Mouse (Mus musculus) gastrocnemius, postnatal 14 days (tissue): ENCODE results near the gene Cobl. TPM values are rescaled to one million over a fixed set of nuclear protein-coding genes. Genes with fewer than 3 reads are reported as not detected.

ENCODE experiments used
- DNase-seq: peaks from one replicate; pipeline ENCODE4 v3.0.0; 2021; ENCODE audit warnings: mixed read lengths
- intact Hi-C: fragments of 180-260 bp; cut with DNase I; formaldehyde crosslinking; loops from one replicate; pipeline ENCODE4 v1.15.1; 2025; ENCODE audit warnings: low total_unique reads
- total RNA-seq, 2 experiments: library from RNA; stranded (reverse); gene quantifications; 2 replicates each; pipeline ENCODE4 v1.2.3; 2021

Gene Cobl
- total RNA-seq, 2 experiments from 2014 or later: 78.0 to 92.4 TPM

GRCm38 (mm10) chr11:12236341-12236740 is 228.4 kb downstream of the Cobl start:
- DNase-seq: no peak
- intact Hi-C loops: no loop called here

- intact Hi-C loops: no loop called here
- no peak for DNase-seq
Observed at GRCm38 (mm10) chr11:12234876-12235275, 229.9 kb downstream of the Cobl start.

- DNase-seq: no peak
- intact Hi-C loops: no loop called here
Observed at GRCm38 (mm10) chr11:12234126-12234525, 230.6 kb downstream of the Cobl start.

GRCm38 (mm10) chr11:12232743-12233125 is 232.0 kb downstream of the Cobl start:
- DNase-seq: no peak
- intact Hi-C loops: no loop called here

DNA sequence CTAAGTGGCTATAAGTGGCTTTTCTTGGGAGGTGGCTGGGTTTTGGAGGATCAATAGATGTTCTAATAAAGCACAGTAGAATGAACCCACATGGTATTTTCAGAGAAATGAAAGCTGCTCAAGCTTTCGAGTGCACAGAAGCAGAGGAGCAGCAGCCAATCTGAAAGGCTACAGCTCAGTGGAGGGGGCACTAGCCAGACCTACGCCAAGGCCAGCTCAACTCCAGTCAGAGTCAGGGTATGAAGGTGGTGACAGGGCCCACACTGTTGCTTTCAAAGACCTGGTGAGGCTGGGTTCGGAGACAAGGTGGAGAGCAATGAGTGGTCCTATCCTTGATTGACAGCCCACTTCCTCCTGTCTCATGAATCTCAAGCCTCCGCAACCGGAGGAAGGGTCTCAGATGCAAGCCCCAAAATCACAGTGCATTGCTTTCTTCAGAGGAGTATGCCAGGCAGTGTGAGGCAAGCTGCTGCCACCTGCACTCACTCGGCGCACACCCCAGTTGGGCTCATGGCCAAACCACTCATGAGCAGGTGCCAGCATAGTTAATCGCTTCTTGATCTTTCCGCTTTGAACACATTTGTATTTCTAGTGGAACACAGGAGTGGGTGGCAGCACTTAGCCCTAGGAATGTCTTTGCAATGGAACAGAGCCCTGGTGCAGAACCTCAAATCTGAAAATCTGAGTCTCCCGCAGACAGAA is 232.6 kb downstream of the Cobl start:
- DNase-seq: peak; percentile 14
- intact Hi-C loops: no loop called here

- intact Hi-C loops: no loop called here
- DNase-seq: peak; percentile 9
Observed at GRCm38 (mm10) chr11:12231481-12232035, 233.2 kb downstream of the Cobl start.

GRCm38 (mm10) chr11:12229411-12229810 is 235.3 kb downstream of the Cobl start:
- DNase-seq: no peak
- intact Hi-C loops: no loop called here

DNA sequence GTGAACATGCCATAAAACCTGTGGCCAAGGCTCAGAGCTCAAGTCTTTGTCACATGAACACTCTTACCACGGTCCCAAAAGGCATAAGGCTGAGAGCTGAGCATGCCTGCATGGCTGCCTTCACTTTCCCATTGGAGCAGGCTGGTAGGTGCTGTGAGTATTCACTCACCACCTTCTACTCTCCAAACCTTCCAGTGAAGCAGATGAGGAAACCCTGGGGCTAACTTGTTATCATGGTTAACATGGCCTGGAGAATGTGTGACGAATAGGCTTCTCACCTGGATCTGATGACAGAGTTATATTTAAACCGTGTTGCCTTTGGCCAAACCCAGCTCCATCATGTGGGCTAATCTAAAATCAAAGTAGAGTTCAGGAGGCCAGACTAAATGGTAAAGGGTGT is 237.4 kb downstream of the Cobl start:
- intact Hi-C loops: no loop called here
- DNase-seq: no peak

- intact Hi-C loops: no loop called here
- DNase-seq: no peak
Observed at GRCm38 (mm10) chr11:12219594-12220530, 244.9 kb downstream of the Cobl start.

GRCm38 (mm10) chr11:12216897-12217296 is 247.9 kb downstream of the Cobl start:
- DNase-seq: no peak
- intact Hi-C loops: no loop called here

DNA sequence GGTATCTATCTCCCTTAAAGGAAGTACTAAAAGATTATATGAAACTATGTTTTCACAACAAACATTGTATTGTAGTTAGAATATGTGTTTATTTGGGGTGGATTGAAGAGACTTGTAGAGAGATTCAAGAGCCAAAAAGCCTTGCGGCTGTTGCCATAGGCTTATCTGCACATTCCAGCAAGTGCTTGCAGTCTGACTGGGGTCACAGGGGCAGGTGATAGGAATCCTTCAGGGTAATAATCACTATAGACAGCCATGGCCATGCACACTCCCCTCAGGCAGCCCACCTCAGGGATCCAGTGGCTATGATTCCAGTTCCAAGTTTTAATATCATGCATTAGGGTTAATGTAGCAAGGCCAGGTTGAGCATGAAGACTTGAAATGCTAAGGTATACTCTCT is 249.2 kb downstream of the Cobl start:
- no peak for DNase-seq
- intact Hi-C loops: no loop called here

DNA sequence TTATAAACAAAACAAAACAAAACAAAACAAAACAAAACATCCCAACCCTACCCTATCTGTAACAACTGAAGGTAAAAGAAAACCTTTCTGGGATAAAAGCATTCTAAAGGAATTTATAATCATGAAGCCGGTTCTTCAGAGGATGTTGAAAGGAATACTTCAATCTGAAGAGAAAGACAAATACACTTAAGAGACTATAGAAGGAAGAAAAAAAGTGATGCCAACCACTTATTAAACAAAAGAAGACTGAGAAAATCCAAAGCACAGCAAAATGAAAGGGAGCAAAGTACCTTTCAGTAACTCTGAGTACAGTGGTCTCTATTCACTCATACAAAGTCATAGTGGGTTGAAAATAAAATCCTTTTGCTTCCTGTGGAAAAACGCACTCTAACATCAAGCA is 256.2 kb downstream of the Cobl start:
- no peak for DNase-seq
- intact Hi-C loops: no loop called here

DNA sequence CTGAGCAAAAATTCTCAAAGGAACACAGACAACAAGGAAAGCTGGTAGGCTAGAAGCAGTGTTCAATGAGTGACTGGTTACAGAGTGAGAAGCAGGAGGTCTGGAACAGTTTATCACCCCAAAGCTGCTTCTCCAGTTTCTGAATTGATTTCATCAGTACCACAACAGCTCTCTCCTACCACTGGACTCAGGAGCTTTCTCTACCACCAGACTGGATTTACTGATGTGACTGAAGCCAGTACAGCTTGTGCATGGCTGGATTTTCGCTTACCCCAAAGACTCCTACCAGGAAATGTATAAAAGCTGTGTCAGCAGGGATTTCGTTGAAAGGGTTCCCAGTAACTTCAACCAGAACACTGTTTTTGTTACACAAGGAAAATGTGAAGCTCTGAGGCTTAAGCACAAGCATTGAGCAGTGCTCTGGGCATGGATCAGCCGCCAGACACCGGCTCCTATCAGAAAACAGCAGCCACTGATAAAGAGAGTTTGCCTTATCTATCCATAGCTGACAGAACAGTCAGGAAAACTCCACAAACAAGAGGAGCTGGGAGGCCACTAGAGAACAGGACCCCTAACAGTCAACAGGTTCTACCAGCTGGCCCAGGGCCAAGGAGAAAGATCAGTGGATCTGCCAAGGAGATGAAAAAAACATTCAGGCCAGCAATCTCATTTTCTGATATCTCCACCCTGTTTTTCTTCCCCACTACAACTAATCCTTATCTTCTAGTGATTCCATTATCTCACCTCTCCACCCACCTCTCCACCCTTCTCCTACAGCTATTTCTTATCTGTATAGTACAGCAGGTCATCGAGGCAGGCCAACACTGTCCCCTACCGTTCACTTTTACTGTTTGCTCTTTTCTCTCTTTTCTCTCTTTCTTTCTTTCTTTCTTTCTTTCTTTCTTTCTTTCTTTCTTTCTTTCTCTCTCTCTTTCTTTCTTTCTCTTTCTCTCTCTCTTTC is 259.3 kb downstream of the Cobl start:
- no peak for DNase-seq
- intact Hi-C loops: no loop called here

DNA sequence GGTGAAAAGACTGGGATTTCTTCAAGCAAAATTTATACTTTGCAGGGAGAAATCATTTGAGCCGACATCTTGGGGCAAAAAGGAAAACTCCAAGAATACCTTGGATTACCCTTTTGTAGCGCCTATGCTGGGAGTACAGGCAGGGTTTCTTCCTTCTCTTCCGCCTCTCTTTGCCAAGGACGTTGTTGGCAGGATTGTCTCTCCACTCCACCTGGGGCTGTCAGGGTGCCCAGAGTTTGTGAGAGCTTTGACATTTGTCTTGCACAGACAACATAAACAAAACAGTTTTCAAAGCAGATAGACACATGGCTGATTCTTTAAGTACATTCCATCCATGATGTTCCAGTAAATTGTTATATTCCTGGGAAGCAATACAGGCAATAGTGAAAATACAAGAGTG is 265.3 kb downstream of the Cobl start:
- intact Hi-C loops: no loop called here
- no peak for DNase-seq

DNA sequence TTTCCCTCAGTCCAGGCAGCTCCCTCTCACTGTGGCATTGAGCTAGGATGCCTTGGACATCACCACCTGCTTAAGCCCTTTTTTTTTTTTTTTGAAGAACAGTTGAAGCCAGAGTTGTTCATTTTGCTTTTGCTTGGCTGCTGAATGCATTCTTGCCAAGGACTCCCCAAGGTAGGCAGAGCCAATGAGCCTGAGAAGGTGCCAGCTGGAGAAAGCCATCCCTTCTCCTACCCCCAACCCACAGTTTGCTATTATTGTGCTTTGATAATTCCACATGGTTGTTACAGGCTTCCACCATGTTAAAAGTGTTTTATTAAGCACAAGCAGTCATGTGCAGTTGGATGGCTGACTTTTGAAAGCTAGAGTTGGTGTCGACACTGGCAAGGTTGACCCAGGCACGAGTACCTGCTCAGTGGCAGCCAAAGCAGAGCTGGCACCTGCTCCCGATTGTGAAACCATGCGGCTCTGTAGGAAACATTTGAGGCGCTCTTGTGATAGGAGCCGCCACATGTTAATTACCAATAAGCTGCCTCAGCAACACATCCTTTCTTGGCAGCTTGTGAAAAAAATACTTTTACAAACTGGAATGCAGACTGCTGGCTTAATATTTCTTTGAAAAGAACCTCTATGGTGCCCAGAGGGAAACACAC is 265.9 kb downstream of the Cobl start:
- no peak for DNase-seq
- intact Hi-C loops: no loop called here

- DNase-seq: no peak
- intact Hi-C loops: no loop called here
Observed at GRCm38 (mm10) chr11:12198017-12198416, 266.7 kb downstream of the Cobl start.

- intact Hi-C loops: no loop called here
- DNase-seq: no peak
Observed at GRCm38 (mm10) chr11:12197542-12197941, 267.2 kb downstream of the Cobl start.

GRCm38 (mm10) chr11:12195390-12195789 is 269.4 kb downstream of the Cobl start:
- no peak for DNase-seq
- intact Hi-C loops: no loop called here

- intact Hi-C loops: no loop called here
- no peak for DNase-seq
Observed at GRCm38 (mm10) chr11:12193369-12193768, 271.4 kb downstream of the Cobl start.
